Mouse (Mus musculus) stomach, postnatal 0 days (tissue): ENCODE data around the gene Cfap99. TPM values are rescaled to one million over a fixed set of nuclear protein-coding genes. Genes with fewer than 3 reads are reported as not detected.

ENCODE experiments used
- ATAC-seq: fragments of 200-750 bp; cut with Nextera tagmentation; 2 replicates; pipeline ENCODE4 v1.8.0; 2017; ENCODE audit not compliant: low FRiP score, low TSS enrichment
- DNase-seq: peaks from one replicate; pipeline ENCODE4 v3.0.0-alpha.2; 2016; ENCODE audit warnings: low spot score
- H3K27ac ChIP-seq: fragments of 300-500 bp; sonication (generic); replicated peaks from 2 replicates; pipeline ENCODE4 v1.5.1; 2014; ENCODE audit warnings: mild to moderate bottlenecking, control low read depth
- H3K27me3 ChIP-seq: fragments of 300-500 bp; sonication (generic); 2 replicates; pipeline ENCODE4 v1.6.1; 2014; ENCODE audit warnings: low read length; ENCODE audit not compliant: control insufficient read depth, insufficient read depth
- H3K36me3 ChIP-seq: fragments of 300-500 bp; sonication (generic); 2 replicates; pipeline ENCODE4 v1.6.1; 2014; ENCODE audit warnings: low read length, mixed read lengths; ENCODE audit not compliant: control insufficient read depth, insufficient read depth
- H3K4me1 ChIP-seq: fragments of 300-500 bp; sonication (generic); replicated peaks from 2 replicates; pipeline ENCODE4 v1.6.1; 2014; ENCODE audit warnings: antibody characterized with exemption; ENCODE audit not compliant: control insufficient read depth, insufficient read depth
- H3K4me2 ChIP-seq: fragments of 300-500 bp; sonication (generic); replicated peaks from 2 replicates; pipeline ENCODE4 v1.6.1; 2014; ENCODE audit warnings: low read depth, mild to moderate bottlenecking, control low read depth, moderate library complexity
- H3K4me3 ChIP-seq: fragments of 300-500 bp; sonication (generic); 2 replicates; pipeline ENCODE4 v1.5.1; 2014; ENCODE audit warnings: low read depth, low read length, control low read depth
- H3K9ac ChIP-seq: fragments of 300-500 bp; sonication (generic); 2 replicates; pipeline ENCODE4 v1.6.1; 2014; ENCODE audit warnings: mild to moderate bottlenecking, low read length, control low read depth, mixed read lengths
- H3K9me3 ChIP-seq: fragments of 300-500 bp; sonication (generic); 2 replicates; pipeline ENCODE4 v1.6.1; 2016; ENCODE audit warnings: low read length; ENCODE audit not compliant: control insufficient read depth
- CTCF ChIP-seq: IDR thresholded peaks from 2 replicates; pipeline ENCODE4 v1.5.1; 2016; ENCODE audit warnings: antibody characterized with exemption, low read depth, mild to moderate bottlenecking, moderate library complexity
- EP300 ChIP-seq: optimal IDR thresholded peaks from 2 replicates; pipeline ENCODE3; 2016; ENCODE audit warnings: antibody characterized with exemption
- WGBS: fragments of 180-500 bp; shearing (Covaris S2); extraction: QIAGEN DNeasy Blood & Tissue Kit; methylation state at CpG from one replicate; pipeline ENCODE4 v1.1.7; 2014; 5-methylcytosine and 5-hydroxymethylcytosine counted together
- polyA plus RNA-seq: library from polyadenylated mRNA; unstranded; fragments of >200 nt; fragmentation: Nextera tagmentation; extraction: Ambion mirVana; gene quantifications from 2 replicates; pipeline ENCODE4 v1.2.1, GENCODE M21; 2015

Cfap99 gene
- polyA plus RNA-seq, 1 experiment from 2014 or later = 0.04 TPM

GRCm38 (mm10) chr5:34302377-34302776 is 14.0 kb downstream of the Cfap99 start:
- ATAC-seq (no peak), DNase-seq (no peak)
- H3K4me2 ChIP-seq = no peak overlapping the region
- no peak overlapping the region for H3K4me3 ChIP-seq
- no peak overlapping the region for H3K27ac ChIP-seq
- H3K9ac ChIP-seq = no peak overlapping the region
- no peaks in the 10 kb centered on the region for H3K27me3 ChIP-seq
- 66% methylated on average over 7 of the region's 7 CpGs for WGBS
- H3K4me1 ChIP-seq = no peaks in the 10 kb centered on the region
- TF ChIP-seq EP300 (no peak), CTCF (no peak)
- H3K36me3 ChIP-seq = no peaks in the 10 kb centered on the region
- H3K9me3 ChIP-seq = no peaks in the 10 kb centered on the region

DNA sequence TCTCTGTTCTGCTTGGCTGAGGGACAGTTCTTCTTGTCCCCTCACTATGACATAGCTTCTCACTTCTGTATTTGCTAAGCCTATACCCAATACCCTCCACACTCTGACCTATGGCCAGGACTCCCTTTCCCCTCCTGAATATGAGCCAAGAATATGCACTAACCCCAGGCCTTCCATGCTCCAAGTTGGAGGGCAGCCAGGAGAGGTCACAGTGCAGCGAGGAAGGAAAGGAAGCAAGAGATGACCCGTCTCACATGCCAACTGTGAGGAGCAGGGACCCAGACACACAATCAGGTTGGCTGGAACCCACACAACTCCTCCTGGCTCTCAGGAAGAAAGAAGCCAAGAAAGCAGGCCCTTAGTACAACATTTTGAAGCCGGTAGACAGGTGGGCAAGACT is 20.6 kb downstream of the Cfap99 start:
- 68% methylated on average over 3 of the region's 3 CpGs for WGBS
- no peak overlapping the region for H3K9ac ChIP-seq
- no peaks in the 10 kb centered on the region for H3K27me3 ChIP-seq
- no peak for ATAC-seq
- no peak for TF ChIP-seq CTCF
- TF ChIP-seq EP300 = no peak
- H3K4me1 ChIP-seq = no peaks in the 10 kb centered on the region
- no peak overlapping the region for H3K4me2 ChIP-seq
- no peak overlapping the region for H3K27ac ChIP-seq
- DNase-seq = no peak
- H3K36me3 ChIP-seq = no peaks in the 10 kb centered on the region
- no peak overlapping the region for H3K4me3 ChIP-seq
- no peaks in the 10 kb centered on the region for H3K9me3 ChIP-seq

GRCm38 (mm10) chr5:34319491-34320034 is 31.2 kb downstream of the Cfap99 start:
- 53% methylated on average over 2 of the region's 2 CpGs for WGBS
- DNase-seq (no peak), ATAC-seq (no peak)
- no peak overlapping the region for H3K9ac ChIP-seq
- no peak overlapping the region for H3K4me3 ChIP-seq
- H3K36me3 ChIP-seq = no peaks in the 10 kb centered on the region
- H3K27ac ChIP-seq = no peak overlapping the region
- H3K4me2 ChIP-seq = no peak overlapping the region
- H3K9me3 ChIP-seq = no peaks in the 10 kb centered on the region
- H3K27me3 ChIP-seq = no peaks in the 10 kb centered on the region
- H3K4me1 ChIP-seq = no peaks in the 10 kb centered on the region
- TF ChIP-seq EP300 = no peak
- TF ChIP-seq CTCF = no peak

- H3K27ac ChIP-seq = no peak overlapping the region
- H3K9me3 ChIP-seq = no peaks in the 10 kb centered on the region
- WGBS = 89% methylated on average over 4 of the region's 4 CpGs
- no peaks in the 10 kb centered on the region for H3K36me3 ChIP-seq
- H3K9ac ChIP-seq = no peak overlapping the region
- no peak overlapping the region for H3K4me3 ChIP-seq
- H3K27me3 ChIP-seq = no peaks in the 10 kb centered on the region
- ATAC-seq (no peak), DNase-seq (no peak)
- H3K4me2 ChIP-seq = no peak overlapping the region
- TF ChIP-seq EP300 (no peak), CTCF (no peak)
- no peaks in the 10 kb centered on the region for H3K4me1 ChIP-seq
These were observed 32.8 kb downstream of the Cfap99 start for GRCm38 (mm10) chr5:34321236-34321635.

GRCm38 (mm10) chr5:34325286-34325685 is 36.9 kb downstream of the Cfap99 start:
- Histone ChIP-seq H3K27me3 (no peaks in the 10 kb centered on the region), H3K9me3 (no peaks in the 10 kb centered on the region)
- TF ChIP-seq CTCF = no peak
- no peak for TF ChIP-seq EP300

GRCm38 (mm10) chr5:34326249-34326691 is 37.9 kb downstream of the Cfap99 start:
- Histone ChIP-seq H3K4me1 (no peaks in the 10 kb centered on the region), H3K27me3 (no peaks in the 10 kb centered on the region), H3K9me3 (no peaks in the 10 kb centered on the region), H3K4me3 (no peak overlapping the region), H3K9ac (no peak overlapping the region), H3K36me3 (no peaks in the 10 kb centered on the region), H3K4me2 (no peak overlapping the region), H3K27ac (no peak overlapping the region)
- no peak for TF ChIP-seq EP300
- no peak for TF ChIP-seq CTCF
- ATAC-seq (peak; percentile 28; the same call in 1 of the 2 replicates), DNase-seq (no peak)
- 43% methylated on average over 4 of the region's 4 CpGs for WGBS

More at GRCm38 (mm10) chr5:34325286-34325685, 36.9 kb downstream of the Cfap99 start:
- DNase-seq (no peak), ATAC-seq (no peak)
- no peak overlapping the region for H3K27ac ChIP-seq
- H3K4me2 ChIP-seq = no peak overlapping the region
- no peaks in the 10 kb centered on the region for H3K4me1 ChIP-seq
- no peak overlapping the region for H3K9ac ChIP-seq
- no peaks in the 10 kb centered on the region for H3K36me3 ChIP-seq
- no peak overlapping the region for H3K4me3 ChIP-seq
